21 mouse cellular contexts compared by ENCODE assay signal in the genomic region with DNA sequence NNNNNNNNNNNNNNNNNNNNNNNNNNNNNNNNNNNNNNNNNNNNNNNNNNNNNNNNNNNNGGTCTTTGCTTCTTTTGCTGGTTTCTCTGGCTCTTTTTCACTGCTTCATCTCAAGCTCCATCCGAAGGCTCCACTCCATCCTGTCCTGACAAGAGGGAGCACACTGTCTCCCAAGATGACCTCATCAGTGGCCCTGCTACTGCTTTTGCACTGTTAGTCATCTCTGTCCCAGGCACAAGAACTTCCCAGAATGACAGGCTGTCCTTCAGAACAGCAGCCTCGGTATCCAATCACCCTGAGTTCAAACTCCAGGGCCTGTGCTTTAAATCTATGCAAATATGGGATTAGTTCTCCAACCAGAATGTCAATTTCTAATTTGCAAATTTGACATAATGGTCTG. TPM values are rescaled to one million over a fixed set of nuclear protein-coding genes. Genes with fewer than 3 reads are reported as not detected.
"Had no signal": no experiment of that assay in that cellular context is flagged by ENCODE, and none has a peak within 500 bp of the region (broad histone marks: within the 10 kb centered on the region; RNA-seq: fewer than 3 reads in every experiment).

No protein-coding gene starts in this region.

- H3K4me1 ChIP-seq: midbrain, embryonic 12.5 days; neural tube, embryonic 13.5 days; neural tube, embryonic 15.5 days; stomach, embryonic 15.5 days had no signal

- H3K9ac ChIP-seq: lung, embryonic 14.5 days; midbrain, embryonic 12.5 days; neural tube, embryonic 13.5 days; neural tube, embryonic 15.5 days; stomach, embryonic 15.5 days had no signal

- H3K27ac ChIP-seq: midbrain, embryonic 10.5 days; midbrain, embryonic 12.5 days; neural tube, embryonic 13.5 days; neural tube, embryonic 15.5 days; stomach, embryonic 15.5 days; stomach, postnatal 0 days had no signal

- H3K4me3 ChIP-seq: midbrain, embryonic 10.5 days; midbrain, embryonic 12.5 days; myocyte; neural tube, embryonic 13.5 days; neural tube, embryonic 15.5 days; stomach, embryonic 15.5 days had no signal

- DNase-seq: lung, adult 18-20 months; lung, embryonic 14.5 days; lung, postnatal 10 days; lung, postnatal 4 days; midbrain, embryonic 14.5 days; retina, postnatal 1 day; right cerebral cortex, adult 18-20 months; right cerebral cortex, postnatal 25 days; right cerebral cortex, postnatal 4 days; thymus, adult 2 months; thymus, postnatal 25 days; thymus, postnatal 4 days had no signal

- H3K36me3 ChIP-seq: midbrain, embryonic 10.5 days; midbrain, embryonic 12.5 days; neural tube, embryonic 13.5 days; neural tube, embryonic 15.5 days; stomach, embryonic 15.5 days had no signal

- H3K27me3 ChIP-seq: neural tube, embryonic 13.5 days; neural tube, embryonic 15.5 days; stomach, embryonic 15.5 days had no signal

RNA-seq across cellular contexts. Expression of a gene that starts 28.9 kb away (rescaled TPM):
- total RNA-seq: megakaryocyte, adult 5-6 weeks; megakaryocyte-erythroid progenitor cell, adult 5-6 weeks had no signal
